Mouse (Mus musculus): ENCODE results near the gene Mill1. TPM values are rescaled to one million over a fixed set of nuclear protein-coding genes. Genes with fewer than 3 reads are reported as not detected.
"Not testable (repeated sequence)": the region's sequence is repeated elsewhere in the genome, so short reads cannot be mapped to it uniquely, and the experiment has no call there.

The Mill1 gene
- polyA plus RNA-seq (2012; rRNA removed): not detected in 2 replicates

DNA sequence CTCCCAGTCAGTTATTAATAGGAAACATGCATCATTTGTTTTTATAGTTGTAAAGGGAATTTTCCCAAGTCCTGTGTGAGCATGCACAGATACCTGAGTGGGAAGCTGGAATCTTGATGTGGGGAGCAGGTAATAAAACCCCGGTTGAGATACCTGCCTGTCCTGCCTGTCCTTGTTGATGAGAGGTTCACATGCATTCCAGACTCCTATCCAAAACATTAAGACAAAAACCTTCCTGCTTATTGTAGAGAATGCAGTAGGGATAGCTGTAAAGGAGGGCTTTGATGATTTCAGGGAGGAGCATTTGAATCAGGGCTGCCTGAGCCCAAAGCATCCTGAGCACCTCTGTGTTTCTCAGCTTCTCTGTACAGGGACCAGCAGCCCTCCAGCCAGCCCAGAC is at the start of gene Mill1:
TSS of gene Mill1 (plus strand) at position 301 of the 400 bp plus-strand sequence.
- no peak for DNase-seq
- no peak within 1 kb of the TSS for H3K4me3 ChIP-seq (replicated peaks; ENCODE audit: extremely low read depth, low read depth, low read length)
- TF ChIP-seq POLR2A (IDR thresholded peaks at IDR 0.05; ENCODE audit: borderline replicate concordance, extremely low read depth, low read depth, low read length): no peak
- TF ChIP-seq CTCF (IDR thresholded peaks at IDR 0.05; ENCODE audit: insufficient read depth, low read length): no peak
- 62% methylated on average over 1 of the region's 1 CpGs for WGBS
- H3K4me1 ChIP-seq (ENCODE audit: control insufficient read depth, insufficient read depth, low read length): no peaks in the 10 kb centered on the region

DNA sequence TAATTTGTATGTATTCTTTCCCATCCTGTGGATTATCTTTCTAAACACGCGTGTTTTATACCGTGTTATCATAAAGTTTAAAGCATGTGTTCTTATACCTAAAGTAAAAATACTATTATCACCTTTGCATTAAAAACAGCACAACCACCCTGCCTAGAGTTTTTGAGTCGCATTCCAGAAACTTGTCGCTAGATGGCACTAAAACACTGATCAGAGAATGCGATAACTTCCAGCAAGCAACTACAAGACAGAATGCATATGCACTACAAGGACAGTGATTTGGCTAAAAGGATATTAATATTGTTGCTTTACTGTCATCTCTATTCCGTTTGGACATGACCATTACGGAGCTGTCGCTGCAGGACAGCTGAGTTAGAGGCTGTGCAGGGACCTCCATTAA is 34.2 kb upstream of the Mill1 start:
- Histone ChIP-seq H3K4me3 (replicated peaks; ENCODE audit: extremely low read depth, low read depth, low read length) (no peak overlapping the region), H3K4me1 (ENCODE audit: control insufficient read depth, insufficient read depth, low read length) (no peaks in the 10 kb centered on the region)
- 9% methylated on average over 9 of the region's 9 CpGs for WGBS
- TF ChIP-seq POLR2A (IDR thresholded peaks at IDR 0.05; ENCODE audit: borderline replicate concordance, extremely low read depth, low read depth, low read length): no peak
- no peak for TF ChIP-seq CTCF (IDR thresholded peaks at IDR 0.05; ENCODE audit: insufficient read depth, low read length)
- DNase-seq: no peak

DNA sequence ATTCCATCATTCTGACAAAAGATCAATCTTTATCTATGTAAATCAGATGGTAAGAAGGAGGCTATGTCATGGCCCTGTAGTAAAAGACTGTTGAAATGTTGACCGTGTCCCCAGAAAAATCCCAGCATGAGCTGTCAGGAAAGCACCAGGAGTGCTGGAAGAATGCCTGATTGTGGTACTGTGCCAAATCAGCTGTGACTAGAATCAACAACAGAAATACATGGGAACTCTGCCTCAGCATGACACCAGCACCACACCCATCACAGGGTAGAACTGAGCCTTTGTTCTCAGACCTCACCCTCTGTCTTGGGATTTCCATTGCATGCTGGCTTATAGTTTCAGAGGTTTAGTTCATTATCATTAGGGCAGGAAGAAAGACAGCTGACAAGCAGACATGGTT is 30.4 kb upstream of the Mill1 start:
- DNase-seq: no peak
- Histone ChIP-seq H3K4me1 (ENCODE audit: control insufficient read depth, insufficient read depth, low read length) (no peaks in the 10 kb centered on the region), H3K4me3 (replicated peaks; ENCODE audit: extremely low read depth, low read depth, low read length) (no peak overlapping the region)
- TF ChIP-seq POLR2A (IDR thresholded peaks at IDR 0.05; ENCODE audit: borderline replicate concordance, extremely low read depth, low read depth, low read length): no peak
- TF ChIP-seq CTCF (IDR thresholded peaks at IDR 0.05; ENCODE audit: insufficient read depth, low read length): no peak
- WGBS: 47% methylated on average over 1 of the region's 1 CpGs

DNA sequence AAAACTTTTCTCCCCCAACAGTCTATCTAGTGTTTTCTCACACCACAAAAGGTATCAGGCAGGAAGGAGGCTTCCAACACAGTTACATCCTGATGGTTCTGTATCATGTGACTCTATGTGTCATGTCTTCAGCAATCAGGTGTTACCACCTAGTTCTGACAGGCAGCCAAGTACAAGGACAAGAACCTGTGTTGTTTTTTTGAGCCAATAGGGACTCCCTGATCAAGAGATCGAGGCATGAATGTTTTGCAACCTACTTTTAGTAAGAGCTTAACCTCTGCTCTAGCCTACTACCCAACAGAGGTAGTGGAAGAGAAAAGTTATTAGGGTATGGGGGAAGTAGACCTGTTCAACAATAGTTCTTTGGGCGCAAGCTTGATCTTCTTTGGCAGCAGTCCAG is 6.6 kb upstream of the Mill1 start:
- TF ChIP-seq CTCF (IDR thresholded peaks at IDR 0.05; ENCODE audit: insufficient read depth, low read length) (no peak), POLR2A (IDR thresholded peaks at IDR 0.05; ENCODE audit: borderline replicate concordance, extremely low read depth, low read depth, low read length) (no peak)
- Histone ChIP-seq H3K4me1 (ENCODE audit: control insufficient read depth, insufficient read depth, low read length) (no peaks in the 10 kb centered on the region), H3K4me3 (replicated peaks; ENCODE audit: extremely low read depth, low read depth, low read length) (no peak overlapping the region)
- WGBS: 58% methylated on average over 2 of the region's 2 CpGs
- DNase-seq: no peak

DNA sequence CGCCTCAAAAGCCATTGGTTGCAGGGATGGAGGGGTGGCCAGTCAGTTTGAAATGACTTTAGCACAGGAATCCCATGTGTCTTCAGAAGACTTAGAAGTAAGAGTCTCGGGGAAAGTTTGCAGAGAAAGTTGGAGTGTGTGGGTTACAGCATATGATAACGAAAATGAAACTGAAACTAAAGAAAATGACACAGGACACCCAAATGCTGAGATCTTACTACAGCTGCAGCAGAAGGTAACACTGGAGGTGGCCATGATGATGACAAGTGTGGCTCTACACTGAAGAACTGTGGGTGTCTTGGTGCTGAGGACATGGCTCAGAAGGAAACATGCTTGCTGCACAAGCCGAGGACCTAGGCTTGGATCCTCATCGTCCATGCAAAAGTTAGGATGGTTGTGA is 3.9 kb upstream of the Mill1 start:
- Histone ChIP-seq H3K4me1 (ENCODE audit: control insufficient read depth, insufficient read depth, low read length) (no peaks in the 10 kb centered on the region), H3K4me3 (replicated peaks; ENCODE audit: extremely low read depth, low read depth, low read length) (no peak overlapping the region)
- 71% methylated on average over 5 of the region's 5 CpGs for WGBS
- no peak for DNase-seq
- TF ChIP-seq POLR2A (IDR thresholded peaks at IDR 0.05; ENCODE audit: borderline replicate concordance, extremely low read depth, low read depth, low read length) (no peak), CTCF (IDR thresholded peaks at IDR 0.05; ENCODE audit: insufficient read depth, low read length) (no peak)

DNA sequence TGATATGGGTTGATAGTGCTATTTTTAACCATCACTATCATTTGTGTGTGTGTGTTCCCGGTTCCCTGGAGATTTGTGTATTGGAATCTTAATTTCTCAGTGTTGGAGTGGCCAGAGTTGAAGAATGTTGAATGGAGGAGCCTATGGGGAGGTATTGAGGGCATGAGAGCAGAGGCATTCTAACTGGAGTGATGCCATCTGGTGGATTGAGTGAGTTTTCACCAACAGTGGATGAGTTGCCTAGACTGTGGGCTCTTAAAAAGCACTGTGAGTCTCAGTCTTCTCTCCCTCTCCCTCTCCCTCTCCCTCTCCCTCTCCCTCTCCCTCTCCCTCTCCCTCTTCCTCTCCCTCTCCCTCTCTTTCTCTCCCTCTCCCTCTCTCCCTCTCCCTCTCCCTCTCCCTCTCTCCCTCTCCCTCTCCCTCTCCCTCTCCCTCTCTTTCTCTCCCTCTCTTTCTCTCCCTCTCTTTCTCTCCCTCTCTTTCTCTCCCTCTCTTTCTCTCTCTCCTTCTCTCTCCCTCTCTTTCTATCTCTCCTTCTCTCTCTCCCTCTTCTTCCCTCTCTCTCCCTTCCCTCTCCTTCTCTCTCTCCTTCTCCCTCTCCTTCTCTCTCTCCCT is 1.1 kb upstream of the Mill1 start:
- H3K4me3 ChIP-seq (replicated peaks; ENCODE audit: extremely low read depth, low read depth, low read length); DNase-seq; H3K4me1 ChIP-seq (ENCODE audit: control insufficient read depth, insufficient read depth, low read length): not testable (repeated sequence)
- WGBS: 27% methylated on average over 1 of the region's 1 CpGs

DNA sequence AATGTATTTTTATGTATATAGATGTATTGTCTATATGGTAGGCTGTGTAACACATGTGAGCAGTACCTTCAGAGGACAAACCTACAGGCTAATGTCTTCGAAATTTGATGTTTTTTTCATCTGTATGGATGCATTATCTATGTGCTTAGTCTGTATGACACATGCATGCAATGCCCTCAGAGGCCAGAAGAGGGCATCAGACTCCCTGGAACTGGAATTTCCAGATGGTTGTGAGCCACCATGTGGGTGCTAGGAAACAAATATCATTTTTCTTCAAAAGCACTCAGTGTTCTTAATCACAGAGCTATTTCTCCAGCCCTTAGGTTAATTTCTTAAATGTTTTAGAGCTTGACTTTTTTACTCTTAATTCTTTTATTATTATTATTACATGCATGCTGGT is 15.1 kb downstream of the Mill1 start:
- no peaks in the 10 kb centered on the region for H3K4me1 ChIP-seq (ENCODE audit: control insufficient read depth, insufficient read depth, low read length)
- no peak overlapping the region for H3K4me3 ChIP-seq (replicated peaks; ENCODE audit: extremely low read depth, low read depth, low read length)
- 23% methylated on average over 1 of the region's 1 CpGs for WGBS
- DNase-seq: no peak
- no peak for TF ChIP-seq CTCF (IDR thresholded peaks at IDR 0.05; ENCODE audit: insufficient read depth, low read length)
- TF ChIP-seq POLR2A (IDR thresholded peaks at IDR 0.05; ENCODE audit: borderline replicate concordance, extremely low read depth, low read depth, low read length): no peak

GRCm38 (mm10) chr7:18265089-18265488 is 19.9 kb downstream of the Mill1 start:
- TF ChIP-seq POLR2A (IDR thresholded peaks at IDR 0.05; ENCODE audit: borderline replicate concordance, extremely low read depth, low read depth, low read length) (no peak), CTCF (IDR thresholded peaks at IDR 0.05; ENCODE audit: insufficient read depth, low read length) (no peak)
- 55% methylated on average over 5 of the region's 5 CpGs for WGBS
- DNase-seq: no peak
- Histone ChIP-seq H3K4me1 (ENCODE audit: control insufficient read depth, insufficient read depth, low read length) (no peaks in the 10 kb centered on the region), H3K4me3 (replicated peaks; ENCODE audit: extremely low read depth, low read depth, low read length) (no peak overlapping the region)

Other genes with a start within 250 kb of the Mill1 start
- gene Ceacam13, start 235.5 kb upstream of the Mill1 start, polyA plus RNA-seq (2012; rRNA removed): not detected in 2 replicates
- not detected in 2 replicates for gene Ceacam12, start 179.4 kb upstream of the Mill1 start, polyA plus RNA-seq (2012; rRNA removed)
- not detected in 2 replicates for gene Igfl3, start 68.9 kb upstream of the Mill1 start, polyA plus RNA-seq (2012; rRNA removed)
- not detected in 2 replicates for gene Psg18, start 109.7 kb downstream of the Mill1 start, polyA plus RNA-seq (2012; rRNA removed)
- not detected in 2 replicates for gene Psg28, start 186.7 kb downstream of the Mill1 start, polyA plus RNA-seq (2012; rRNA removed)
- not detected in 2 replicates for gene Psg26, start 238.8 kb downstream of the Mill1 start, polyA plus RNA-seq (2012; rRNA removed)